Mouse (Mus musculus) fat pad, adult 2 months (tissue): ENCODE results near the gene Tlk2.
A peak's percentile ranks its signal among the peaks of the same experiment; 100 is the strongest.

Experiments used
- DNase-seq: peaks from one replicate; pipeline ENCODE4 v3.0.0-alpha.2; 2011; ENCODE audit warnings: low read depth, low spot score; ENCODE audit errors: extremely low read depth

The Tlk2 gene

DNA sequence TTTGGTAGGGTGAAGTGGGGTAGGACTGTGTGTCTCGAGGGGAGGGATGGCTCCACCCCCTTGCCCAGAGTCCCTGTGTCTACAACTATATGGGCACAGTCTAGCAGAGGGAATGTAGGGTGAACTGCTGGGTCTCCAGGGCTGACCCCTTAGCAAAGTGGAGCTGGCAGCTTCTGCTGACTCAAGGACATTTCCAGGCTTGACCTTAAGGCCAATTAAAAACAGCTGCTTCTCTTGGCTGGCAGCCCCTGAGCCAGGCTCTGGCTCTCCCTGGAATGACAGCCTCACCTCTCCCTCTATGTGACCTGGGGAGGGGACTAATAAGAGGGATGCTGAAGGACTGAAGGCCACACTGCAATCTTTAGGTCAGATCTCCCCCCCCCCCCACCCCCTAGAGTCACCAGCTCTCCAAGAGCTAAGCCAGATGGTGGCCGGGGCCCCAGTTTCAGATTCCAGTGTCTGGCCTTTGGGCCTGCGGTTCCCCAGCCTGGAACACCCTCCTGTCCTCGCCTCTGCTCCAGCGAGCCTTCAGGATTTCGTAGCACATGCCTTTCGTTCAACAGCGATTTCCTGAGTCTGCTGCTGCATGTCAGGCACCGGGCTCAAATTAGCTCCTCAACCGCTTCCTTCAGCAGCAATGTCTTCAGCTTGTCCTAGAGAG, 134.5 kb downstream of the Tlk2 start:
- no peak for DNase-seq

DNA sequence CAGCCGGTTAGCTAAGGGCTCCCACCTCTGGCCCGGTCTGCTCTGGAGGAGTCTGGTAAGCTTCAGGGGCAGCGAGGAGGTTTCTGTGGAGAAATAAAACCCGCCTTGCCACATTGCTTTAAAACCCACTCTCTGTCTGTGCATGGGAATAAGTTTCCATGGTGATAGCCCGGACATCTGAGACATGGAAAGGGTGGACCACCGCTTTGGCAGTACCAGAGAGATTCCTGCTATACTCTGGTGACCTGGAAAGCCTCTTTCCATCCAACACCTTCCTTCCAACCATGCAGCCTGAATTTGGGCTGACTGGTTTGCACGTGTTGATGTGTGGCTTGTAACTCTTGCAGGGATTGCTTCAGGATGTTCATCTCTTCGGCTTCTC, 135.0 kb downstream of the Tlk2 start:
- no peak for DNase-seq

DNA sequence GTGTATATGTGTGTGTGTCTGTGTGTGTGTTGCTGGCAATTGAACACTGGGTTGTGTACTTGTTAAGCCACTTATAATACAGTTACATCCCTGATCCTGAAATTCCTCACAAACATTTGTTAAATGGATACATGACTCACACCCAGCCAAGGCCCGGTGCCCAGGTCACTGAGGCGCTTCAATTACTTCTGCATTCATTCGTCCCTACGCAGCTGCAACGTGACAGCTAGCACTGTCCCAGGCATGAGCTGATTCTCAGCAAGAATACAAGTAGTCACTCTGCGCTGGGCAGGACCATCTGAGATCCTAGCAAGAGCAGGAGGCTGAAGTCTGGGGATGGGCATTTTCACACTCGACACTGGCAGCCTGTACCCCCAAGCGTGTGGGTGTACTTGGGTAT, 136.7 kb downstream of the Tlk2 start:
- no peak for DNase-seq

DNA sequence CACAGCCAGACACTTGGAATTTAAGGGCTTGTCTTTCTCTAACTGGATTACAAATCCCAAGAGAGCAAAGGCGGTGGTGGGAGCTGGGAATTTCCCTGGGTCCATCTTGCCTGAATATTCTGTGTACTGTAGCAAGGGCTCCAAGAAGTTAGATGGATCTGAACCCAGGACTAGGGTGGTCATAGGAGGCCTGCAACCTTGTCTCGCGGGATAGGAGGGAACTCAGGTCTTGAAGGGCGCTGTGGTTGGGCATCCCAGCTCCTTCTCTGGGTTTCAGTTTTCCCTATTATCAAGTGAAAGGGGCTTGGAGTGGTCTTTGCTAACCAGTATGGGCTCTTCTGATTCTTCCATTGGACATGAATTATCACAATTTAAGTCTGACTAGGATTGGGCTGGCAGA, 137.5 kb downstream of the Tlk2 start:
- DNase-seq = no peak

DNA sequence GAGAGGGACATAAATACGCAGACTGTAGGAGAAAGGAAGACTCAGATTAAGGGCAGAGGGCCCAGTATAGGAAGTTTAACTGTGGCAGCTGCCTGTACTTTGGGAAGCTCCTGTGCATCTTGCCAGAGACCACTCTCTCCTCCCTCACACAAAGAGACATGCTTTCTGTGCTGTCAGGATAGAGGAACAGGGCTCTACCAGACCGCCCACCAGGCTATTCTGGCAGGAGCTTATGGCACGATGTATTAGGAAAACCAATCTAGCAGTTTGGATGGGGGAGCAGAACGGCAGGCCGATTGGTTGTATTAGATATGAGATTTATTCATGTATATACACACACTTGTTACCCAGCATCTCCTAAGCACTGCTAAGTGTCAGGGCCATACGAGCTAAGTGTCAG, 139.2 kb downstream of the Tlk2 start:
- DNase-seq = no peak

DNA sequence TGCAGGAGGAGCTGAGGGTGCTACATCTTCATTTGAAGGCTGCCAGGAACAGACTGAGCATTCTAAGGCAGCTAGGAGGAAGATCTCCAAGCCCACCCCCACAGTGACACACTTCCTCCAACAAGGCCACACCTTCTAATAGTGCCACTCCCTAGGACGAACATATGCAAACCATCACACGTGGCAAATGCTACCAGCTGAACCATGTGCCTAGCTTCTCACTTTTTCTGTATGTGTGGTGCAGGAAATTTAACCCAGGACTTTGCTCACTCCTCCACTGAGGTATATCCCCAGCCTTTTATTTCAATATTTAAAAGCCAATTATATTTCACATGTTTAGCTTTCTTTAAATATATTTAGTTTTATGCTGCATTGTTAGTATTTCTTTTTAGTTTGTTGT, 142.5 kb downstream of the Tlk2 start:
- DNase-seq = no peak

DNA sequence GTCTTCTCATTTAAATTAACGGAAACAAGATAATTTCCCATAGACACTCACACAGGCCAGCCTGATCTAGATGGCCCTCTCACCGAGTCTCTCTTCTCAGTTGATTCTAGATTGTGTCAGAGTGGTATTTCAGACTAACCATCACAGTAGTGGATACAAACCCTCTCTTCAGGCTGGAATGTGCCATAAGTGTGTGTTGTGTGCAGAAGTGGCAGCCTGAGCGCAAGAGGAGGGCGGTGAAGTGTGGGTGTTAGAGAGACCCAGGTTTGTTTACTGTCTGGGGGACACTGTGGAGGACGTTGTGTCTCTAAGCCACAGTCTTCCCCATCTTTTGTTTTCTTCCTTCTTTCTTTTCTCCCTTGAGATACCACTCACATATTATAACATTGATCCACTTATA, 144.9 kb downstream of the Tlk2 start:
- no peak for DNase-seq

DNA sequence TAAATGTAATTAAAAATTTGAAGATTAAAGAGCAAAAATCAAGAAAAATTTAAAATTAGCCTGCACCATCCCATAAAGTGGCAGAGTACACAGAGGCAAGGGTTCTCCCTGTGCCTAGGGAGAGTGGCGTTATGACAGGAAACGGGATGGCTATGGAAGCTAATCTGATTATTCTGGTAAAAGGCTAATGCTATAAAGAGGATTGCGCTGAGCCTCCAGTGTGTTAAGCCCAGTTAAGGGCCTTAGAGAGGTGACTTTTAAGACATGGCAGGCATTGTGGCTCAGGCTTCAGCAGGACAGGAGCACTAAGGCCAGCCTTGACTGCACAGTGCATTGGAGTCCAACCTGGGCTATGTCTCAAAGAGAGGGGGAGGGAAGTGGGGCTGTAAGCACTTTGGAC, 148.5 kb downstream of the Tlk2 start:
- no peak for DNase-seq

DNA sequence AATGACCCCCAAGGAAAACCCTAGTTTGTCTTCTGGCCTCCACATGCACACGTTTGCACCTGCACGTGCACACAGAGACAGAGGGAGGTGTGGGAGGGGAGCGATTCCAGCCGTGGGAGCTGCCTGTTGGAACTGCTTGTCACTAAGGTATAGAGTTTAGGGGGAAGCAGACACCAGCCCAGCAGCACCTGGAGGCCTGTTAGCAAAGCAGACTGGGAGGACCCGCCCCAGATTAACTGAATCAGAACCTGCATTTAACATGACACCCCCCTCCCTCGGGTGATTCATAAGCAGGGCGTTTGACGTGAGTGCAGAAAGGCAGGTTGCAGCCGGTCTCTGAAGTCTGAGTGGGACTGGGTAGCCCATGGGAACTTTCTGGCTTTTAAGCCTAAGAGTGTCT, 151.4 kb downstream of the Tlk2 start:
- DNase-seq = no peak

DNA sequence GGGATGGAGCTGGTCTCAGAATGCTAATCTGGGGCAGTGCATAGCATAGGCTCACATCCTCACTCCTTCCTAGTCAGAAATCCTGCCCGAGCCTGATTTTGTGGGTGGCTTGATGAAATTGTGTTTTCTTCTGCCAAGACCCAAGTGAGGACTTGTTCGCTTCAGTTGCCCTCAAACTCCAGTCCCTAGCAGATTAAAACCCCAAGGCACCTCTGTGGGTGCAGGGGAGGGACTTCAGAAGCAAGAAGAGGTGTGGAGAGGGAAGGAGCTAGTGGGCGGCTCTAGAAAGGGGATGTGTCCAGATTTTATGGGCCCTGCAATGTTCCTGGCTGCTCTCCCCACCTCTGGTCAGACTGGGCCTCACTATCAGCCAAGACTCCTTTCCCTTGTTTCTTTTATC, 152.5 kb downstream of the Tlk2 start:
- DNase-seq = peak; percentile 80

DNA sequence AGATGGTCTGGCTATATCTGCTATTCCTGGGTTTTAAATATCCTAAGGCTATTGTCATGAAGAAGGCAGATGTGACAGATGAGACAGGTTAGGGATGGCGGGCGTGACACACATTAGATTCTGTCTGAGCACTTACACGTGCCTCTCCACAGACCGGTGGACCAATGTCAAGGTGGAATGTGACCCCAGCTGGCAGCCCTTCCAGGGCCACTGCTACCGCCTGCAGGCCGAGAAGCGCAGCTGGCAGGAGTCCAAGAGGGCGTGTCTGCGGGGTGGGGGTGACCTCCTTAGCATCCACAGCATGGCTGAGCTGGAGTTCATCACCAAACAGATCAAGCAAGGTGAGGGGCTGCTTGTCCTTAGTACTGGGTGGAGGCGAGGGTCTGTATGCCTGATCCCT, 153.1 kb downstream of the Tlk2 start:
- no peak for DNase-seq

DNA sequence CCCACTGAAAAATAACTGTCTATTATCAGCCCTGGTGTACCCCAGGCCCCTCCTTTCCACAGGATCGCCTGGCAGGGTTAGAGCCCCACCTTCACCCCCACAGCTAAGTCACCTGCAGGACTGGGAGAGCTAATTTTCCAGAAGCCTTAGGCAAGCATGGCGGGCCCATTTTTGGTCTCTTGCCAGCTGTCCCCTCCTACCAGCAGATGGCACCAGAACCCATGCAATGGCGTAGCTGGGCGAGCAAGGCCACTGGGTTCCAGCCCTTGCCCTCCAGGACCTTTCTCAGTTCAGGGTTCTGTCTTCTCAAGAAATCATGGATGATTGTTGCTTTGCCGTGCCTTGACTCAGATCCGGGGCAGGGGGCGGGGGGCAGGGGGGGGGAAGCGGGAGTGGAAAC, 153.9 kb downstream of the Tlk2 start:
- DNase-seq = no peak
